Mouse (Mus musculus) forebrain, embryonic 14.5 days (tissue): ENCODE measurements around the gene Ankrd23. TPM values are rescaled to one million over a fixed set of nuclear protein-coding genes. Genes with fewer than 3 reads are reported as not detected.

Experiments
- ATAC-seq: fragments of 200-750 bp; cut with Nextera tagmentation; 2 replicates; pipeline ENCODE4 v1.8.0; 2017; ENCODE audit warnings: mild to moderate bottlenecking, moderate library complexity
- DNase-seq: peaks from one replicate; pipeline ENCODE4 v3.0.0-alpha.2; 2015; ENCODE audit warnings: low spot score
- H3K27ac ChIP-seq: fragments of 300-500 bp; sonication (generic); 2 replicates; pipeline ENCODE4 v1.5.1; 2014; ENCODE audit warnings: low read depth, mild to moderate bottlenecking, control low read depth, low read length, moderate library complexity
- H3K27me3 ChIP-seq: fragments of 300-500 bp; sonication (generic); replicated peaks from 2 replicates; pipeline ENCODE4 v1.6.1; 2014; ENCODE audit warnings: low read length, control low read depth, mixed read lengths; ENCODE audit not compliant: control insufficient read depth, insufficient read depth
- H3K36me3 ChIP-seq: fragments of 300-500 bp; sonication (generic); 2 replicates; pipeline ENCODE4 v1.6.1; 2014; ENCODE audit warnings: low read length, control low read depth; ENCODE audit not compliant: control insufficient read depth, insufficient read depth
- H3K4me1 ChIP-seq: fragments of 300-500 bp; sonication (generic); 2 replicates; pipeline ENCODE4 v1.6.1; 2014; ENCODE audit warnings: antibody characterized with exemption, low read length, control low read depth; ENCODE audit not compliant: control insufficient read depth, insufficient read depth
- H3K4me2 ChIP-seq: fragments of 300-500 bp; sonication (generic); 2 replicates; pipeline ENCODE4 v1.6.1; 2014; ENCODE audit warnings: mild to moderate bottlenecking, control low read depth, low read length
- H3K4me3 ChIP-seq: fragments of 300-500 bp; sonication (generic); 2 replicates; pipeline ENCODE4 v1.5.1; 2014; ENCODE audit warnings: low read depth, low read length, control low read depth
- H3K9ac ChIP-seq: fragments of 300-500 bp; sonication (generic); 2 replicates; pipeline ENCODE4 v1.6.1; 2014; ENCODE audit warnings: mild to moderate bottlenecking, low read length, control low read depth, moderate library complexity
- H3K9me3 ChIP-seq: fragments of 300-500 bp; sonication (generic); replicated peaks from 2 replicates; pipeline ENCODE4 v1.6.1; 2016; ENCODE audit warnings: low read length, control low read depth, mixed read lengths; ENCODE audit not compliant: control insufficient read depth
- WGBS: fragments of 180-500 bp; shearing (Covaris S2); extraction: QIAGEN DNeasy Blood & Tissue Kit; methylation state at CpG from one replicate; pipeline ENCODE4 v1.1.7; 2014; 5-methylcytosine and 5-hydroxymethylcytosine counted together
- polyA plus RNA-seq: library from polyadenylated mRNA; unstranded; fragments of >200 nt; fragmentation: Nextera tagmentation; extraction: Ambion mirVana; gene quantifications from 2 replicates; pipeline ENCODE4 v1.2.1, GENCODE M21; 2014

The Ankrd23 gene
- polyA plus RNA-seq, 1 experiment from 2014 or later = 3.8 TPM

DNA sequence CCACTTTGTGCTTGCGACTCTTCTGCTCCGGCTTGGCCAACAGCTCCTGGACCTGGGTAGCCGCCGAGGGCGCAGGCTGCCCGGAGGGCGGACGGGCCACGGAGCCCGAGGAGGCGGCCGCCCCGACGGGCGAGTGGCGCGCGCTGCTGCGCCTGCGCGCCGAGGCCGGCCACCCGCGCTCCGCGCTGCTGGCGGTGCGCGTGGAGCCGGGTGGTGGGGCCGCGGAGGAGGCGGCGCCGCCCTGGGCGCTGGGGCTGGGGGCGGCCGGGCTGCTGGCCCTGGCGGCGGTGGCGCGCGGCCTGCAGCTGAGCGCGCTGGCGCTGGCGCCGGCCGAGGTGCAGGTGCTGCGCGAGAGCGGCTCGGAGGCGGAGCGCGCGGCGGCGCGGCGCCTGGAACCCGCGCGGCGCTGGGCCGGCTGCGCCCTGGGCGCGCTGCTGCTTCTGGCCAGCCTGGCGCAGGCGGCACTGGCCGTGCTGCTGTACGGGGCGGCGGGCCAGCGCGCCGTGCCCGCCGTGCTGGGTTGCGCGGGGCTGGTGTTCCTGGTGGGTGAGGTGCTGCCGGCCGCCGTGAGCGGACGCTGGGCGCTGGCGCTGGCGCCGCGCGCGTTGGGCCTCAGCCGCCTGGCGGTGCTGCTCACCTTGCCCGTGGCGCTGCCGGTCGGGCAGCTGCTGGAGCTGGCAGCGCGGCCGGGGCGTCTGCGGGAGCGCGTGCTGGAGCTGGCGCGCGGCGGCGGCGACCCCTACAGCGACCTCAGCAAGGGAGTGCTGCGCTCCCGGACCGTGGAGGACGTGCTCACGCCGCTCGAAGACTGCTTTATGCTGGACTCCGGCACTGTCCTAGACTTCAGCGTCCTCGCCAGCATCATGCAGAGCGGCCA, 24.4 kb downstream of the Ankrd23 start:
- no peaks in the 10 kb centered on the region for H3K27me3 ChIP-seq
- H3K27ac ChIP-seq = peak overlapping the region; percentile 99
- peak overlapping the region; percentile 94 for H3K4me2 ChIP-seq
- H3K9me3 ChIP-seq = no peaks in the 10 kb centered on the region
- H3K36me3 ChIP-seq = peaks cover 8% of the 10 kb centered on the region; the same call in 1 of the 2 replicates
- peaks cover 20% of the 10 kb centered on the region for H3K4me1 ChIP-seq
- H3K4me3 ChIP-seq = peak overlapping the region; percentile 92
- ATAC-seq (peak; percentile 76), DNase-seq (peak; percentile 61)
- WGBS = under 1% methylated on average over 85 of the region's 126 CpGs
- peak overlapping the region; percentile 88 for H3K9ac ChIP-seq

DNA sequence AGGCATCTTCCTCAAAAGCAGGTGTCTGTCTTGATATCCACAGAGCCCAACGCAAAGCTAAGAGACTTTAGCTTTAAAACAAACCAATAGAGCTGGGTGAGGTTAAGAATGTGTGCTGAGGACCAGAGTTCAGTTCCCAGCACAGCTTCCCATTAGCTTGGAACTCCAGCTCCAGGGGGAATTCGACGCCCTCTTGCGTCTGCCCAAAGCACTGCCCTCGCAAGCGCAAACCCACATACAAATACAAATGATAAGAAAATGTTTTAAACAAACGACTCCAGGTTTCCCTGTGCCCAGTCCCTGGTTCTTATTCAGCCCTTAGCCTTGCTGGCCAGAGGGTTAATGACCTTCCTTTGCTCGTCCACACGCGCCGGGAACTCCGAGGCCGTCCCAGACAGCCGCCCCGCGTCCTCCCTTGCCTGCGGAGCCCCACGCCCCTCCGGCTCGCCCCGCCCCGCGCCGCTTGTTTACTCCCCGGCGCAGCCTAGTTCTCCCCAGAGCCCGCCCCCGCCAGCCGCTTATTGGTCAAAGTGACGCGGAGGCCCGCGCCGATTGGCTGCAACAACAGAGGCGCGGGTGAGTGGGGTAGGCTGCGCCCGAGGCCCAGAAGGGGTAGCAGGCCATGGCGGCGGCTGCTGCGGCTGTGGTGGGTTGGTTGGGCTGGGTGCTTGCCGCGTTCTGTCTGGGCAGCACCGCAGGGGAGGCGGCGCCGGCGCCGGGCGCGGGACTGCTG, 25.2 kb downstream of the Ankrd23 start, which contains the start of gene Cnnm3:
Gene Cnnm3 (plus strand): TSS at position 579 of the 733 bp plus-strand sequence.
- 2% methylated on average over 42 of the region's 51 CpGs for WGBS
- peaks cover 12% of the 10 kb centered on the region for H3K36me3 ChIP-seq
- peak within 1 kb of the TSS; percentile 94 for H3K4me2 ChIP-seq
- H3K9ac ChIP-seq = peak within 1 kb of the TSS; percentile 88
- DNase-seq = peak; percentile 99
- H3K9me3 ChIP-seq = no peaks in the 10 kb centered on the region
- H3K4me3 ChIP-seq = peak within 1 kb of the TSS; percentile 92
- no peaks in the 10 kb centered on the region for H3K27me3 ChIP-seq
- ATAC-seq = peak; percentile 98
- peak within 1 kb of the TSS; percentile 99 for H3K27ac ChIP-seq
- peaks cover 20% of the 10 kb centered on the region for H3K4me1 ChIP-seq

DNA sequence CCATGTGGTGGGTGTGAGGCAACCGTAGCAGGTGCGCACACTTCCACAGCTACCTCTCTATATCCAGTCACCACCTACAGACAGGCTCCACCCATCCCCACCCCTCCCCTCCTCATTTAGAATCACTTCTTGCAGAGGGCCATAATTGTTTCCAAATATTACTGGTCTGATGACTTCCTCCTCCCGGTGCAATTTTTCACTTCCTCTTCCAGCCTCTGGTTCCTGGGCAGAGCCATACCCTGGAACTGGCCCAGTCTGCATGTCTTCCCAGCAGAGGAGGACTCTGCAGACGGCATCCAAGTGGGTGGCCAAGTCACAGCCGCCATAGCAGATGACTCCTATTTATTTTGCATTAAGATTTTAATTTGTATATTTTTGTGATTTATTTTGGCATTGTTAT, 28.4 kb downstream of the Ankrd23 start:
- Histone ChIP-seq H3K9me3 (no peaks in the 10 kb centered on the region), H3K9ac (no peak overlapping the region), H3K27ac (no peak overlapping the region), H3K4me2 (no peak overlapping the region), H3K36me3 (peaks cover 11% of the 10 kb centered on the region; the same call in 1 of the 2 replicates), H3K27me3 (no peaks in the 10 kb centered on the region), H3K4me3 (no peak overlapping the region), H3K4me1 (peaks cover 3% of the 10 kb centered on the region; the same call in 1 of the 2 replicates)
- no peak for ATAC-seq
- 90% methylated on average over 5 of the region's 5 CpGs for WGBS
- no peak for DNase-seq

DNA sequence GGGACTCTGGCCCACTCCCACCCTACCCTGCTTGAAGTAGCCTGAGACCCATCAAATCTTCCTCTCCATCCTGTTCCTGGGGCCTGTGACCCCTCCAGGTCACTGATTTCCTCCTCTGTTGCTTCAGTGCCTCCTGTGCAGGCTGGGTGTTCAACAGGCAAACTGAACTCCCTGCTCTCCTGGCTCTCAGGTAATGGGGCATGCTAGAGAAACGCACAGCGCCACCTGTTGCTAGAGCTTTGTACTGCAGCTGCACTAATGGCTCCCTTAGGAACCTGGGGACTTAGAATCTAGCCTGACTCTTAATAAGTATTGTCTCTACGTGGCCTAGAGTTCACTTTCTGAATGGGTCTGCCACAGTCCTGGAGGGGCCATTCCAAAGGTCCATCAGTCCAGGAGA, 35.4 kb downstream of the Ankrd23 start:
- Histone ChIP-seq H3K9me3 (no peaks in the 10 kb centered on the region), H3K27ac (no peak overlapping the region), H3K4me3 (no peak overlapping the region), H3K27me3 (no peaks in the 10 kb centered on the region), H3K4me1 (no peaks in the 10 kb centered on the region), H3K9ac (no peak overlapping the region), H3K36me3 (peaks cover 22% of the 10 kb centered on the region), H3K4me2 (no peak overlapping the region)
- WGBS = 4% methylated on average over 3 of the region's 3 CpGs
- peak; percentile 52; the same call in 1 of the 2 replicates for ATAC-seq
- DNase-seq = peak; percentile 80

DNA sequence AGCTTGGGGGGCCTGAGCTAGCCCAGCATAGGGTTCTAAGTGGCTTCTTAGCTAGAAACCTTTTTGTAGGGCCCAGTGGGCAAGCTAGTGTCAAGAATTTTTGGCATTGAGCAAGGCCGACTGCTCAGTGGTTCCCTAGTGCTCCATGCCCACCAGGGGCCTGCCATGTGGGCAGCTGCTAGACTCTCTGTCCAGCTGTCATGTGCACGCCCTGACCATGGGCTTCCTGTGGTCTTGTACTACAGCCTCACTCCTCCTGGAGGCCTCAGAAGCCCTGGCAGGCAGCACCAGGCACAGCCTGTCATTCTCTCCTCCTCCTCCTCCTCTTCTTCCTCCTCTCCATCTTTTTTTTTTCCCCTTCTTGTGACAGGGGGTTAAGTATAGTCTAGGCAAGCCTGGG, 39.4 kb downstream of the Ankrd23 start:
- Histone ChIP-seq H3K4me2 (no peak overlapping the region), H3K9ac (no peak overlapping the region), H3K4me3 (no peak overlapping the region), H3K27me3 (no peaks in the 10 kb centered on the region), H3K4me1 (no peaks in the 10 kb centered on the region), H3K36me3 (peaks cover 15% of the 10 kb centered on the region), H3K9me3 (no peaks in the 10 kb centered on the region), H3K27ac (no peak overlapping the region)
- 76% methylated on average over 2 of the region's 2 CpGs for WGBS
- DNase-seq (no peak), ATAC-seq (no peak)

DNA sequence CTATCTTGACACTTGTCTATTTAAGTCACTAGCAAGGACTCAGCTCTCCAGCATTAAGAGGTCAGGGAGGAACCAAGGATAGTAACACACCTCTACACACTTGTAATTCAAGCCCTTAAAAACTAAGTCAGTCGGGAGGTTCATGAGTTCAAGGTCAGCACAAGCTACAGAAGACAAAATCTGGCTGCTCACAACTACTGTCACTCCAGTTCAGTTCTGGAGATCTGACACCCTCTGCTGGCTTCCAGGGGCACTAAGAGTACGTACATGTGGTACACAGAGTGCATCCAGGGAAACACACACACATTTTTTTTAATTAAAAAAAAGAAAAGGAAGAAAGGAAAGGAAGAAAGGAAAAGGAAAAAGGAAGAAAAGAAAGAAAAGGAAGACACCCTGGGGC, 40.0 kb downstream of the Ankrd23 start:
- H3K4me3 ChIP-seq = no peak overlapping the region
- H3K27me3 ChIP-seq = no peaks in the 10 kb centered on the region
- no peak overlapping the region for H3K4me2 ChIP-seq
- H3K9ac ChIP-seq = no peak overlapping the region
- H3K36me3 ChIP-seq = peaks cover 15% of the 10 kb centered on the region
- DNase-seq (peak; percentile 52), ATAC-seq (no peak)
- no peak overlapping the region for H3K27ac ChIP-seq
- no peaks in the 10 kb centered on the region for H3K9me3 ChIP-seq
- H3K4me1 ChIP-seq = no peaks in the 10 kb centered on the region
- WGBS = 61% methylated on average over 2 of the region's 2 CpGs

DNA sequence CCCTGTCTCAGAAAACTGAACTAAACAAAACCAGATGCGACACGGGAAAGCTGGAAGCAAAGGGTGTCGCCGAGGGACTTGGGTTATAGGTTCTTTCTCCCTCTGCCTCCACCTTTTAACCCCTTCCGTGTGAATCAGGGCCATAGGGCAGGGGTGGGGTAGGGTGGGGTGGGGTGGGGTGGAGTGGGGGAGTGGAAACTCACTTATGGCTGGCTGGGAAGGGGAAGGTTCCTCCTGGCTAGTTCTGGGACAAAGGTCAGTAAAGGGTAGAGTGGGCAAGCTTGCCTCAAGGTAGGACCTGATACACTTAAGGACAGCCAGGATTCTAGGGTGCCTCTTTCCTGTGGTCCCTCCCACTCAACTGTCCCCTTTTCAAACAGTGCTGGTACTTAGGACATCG, 43.4 kb downstream of the Ankrd23 start:
- ATAC-seq = no peak
- Histone ChIP-seq H3K9ac (no peak overlapping the region), H3K36me3 (no peaks in the 10 kb centered on the region), H3K27me3 (no peaks in the 10 kb centered on the region), H3K4me1 (no peaks in the 10 kb centered on the region), H3K9me3 (no peaks in the 10 kb centered on the region), H3K4me3 (no peak overlapping the region), H3K27ac (no peak overlapping the region), H3K4me2 (no peak overlapping the region)
- no peak for DNase-seq
- 90% methylated on average over 5 of the region's 6 CpGs for WGBS

DNA sequence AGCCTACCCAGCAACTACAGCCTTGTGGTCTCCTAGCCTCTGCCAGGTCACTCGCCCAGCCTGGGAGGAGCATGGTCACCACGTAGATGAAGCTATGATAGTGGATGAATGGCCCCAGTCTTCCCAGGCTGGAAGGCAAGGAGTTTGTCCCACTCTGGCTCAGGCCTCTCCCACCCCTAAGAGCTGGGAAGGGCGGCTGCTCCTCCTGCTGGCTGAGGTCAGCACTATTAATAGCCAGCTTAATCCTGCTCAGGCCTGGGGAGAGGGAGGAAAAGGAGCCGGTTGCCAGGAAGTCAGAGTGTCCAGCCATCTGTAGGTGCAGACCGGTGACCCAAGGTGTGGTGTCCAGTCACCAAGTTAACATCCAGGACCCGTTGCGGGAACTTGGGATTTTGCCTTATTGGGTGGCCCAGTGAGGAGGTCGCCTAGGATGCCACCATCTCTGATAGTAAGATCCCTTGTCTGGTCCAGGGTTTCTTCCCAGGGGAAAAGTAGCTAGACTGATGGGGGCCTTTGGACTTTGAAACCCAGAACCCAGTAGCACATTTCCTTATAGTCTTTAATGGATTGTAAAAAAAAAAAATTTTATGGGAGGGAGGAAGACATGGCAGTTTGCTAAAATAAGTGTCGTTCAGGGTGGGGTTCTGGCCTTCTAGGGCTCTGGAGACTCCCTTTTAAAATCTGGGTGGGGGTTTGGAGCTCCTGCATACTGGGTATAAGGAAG, 44.1 kb downstream of the Ankrd23 start:
- ATAC-seq (0 out of 2 replicates have a peak, but pooled peaks have one; percentile 26), DNase-seq (no peak)
- Histone ChIP-seq H3K4me1 (no peaks in the 10 kb centered on the region), H3K9me3 (no peaks in the 10 kb centered on the region), H3K4me2 (no peak overlapping the region), H3K9ac (no peak overlapping the region), H3K36me3 (no peaks in the 10 kb centered on the region), H3K4me3 (no peak overlapping the region), H3K27ac (no peak overlapping the region), H3K27me3 (no peaks in the 10 kb centered on the region)
- WGBS = 45% methylated on average over 9 of the region's 9 CpGs
